Mouse (Mus musculus): Measurements from ENCODE around the gene Swi5.

DNA sequence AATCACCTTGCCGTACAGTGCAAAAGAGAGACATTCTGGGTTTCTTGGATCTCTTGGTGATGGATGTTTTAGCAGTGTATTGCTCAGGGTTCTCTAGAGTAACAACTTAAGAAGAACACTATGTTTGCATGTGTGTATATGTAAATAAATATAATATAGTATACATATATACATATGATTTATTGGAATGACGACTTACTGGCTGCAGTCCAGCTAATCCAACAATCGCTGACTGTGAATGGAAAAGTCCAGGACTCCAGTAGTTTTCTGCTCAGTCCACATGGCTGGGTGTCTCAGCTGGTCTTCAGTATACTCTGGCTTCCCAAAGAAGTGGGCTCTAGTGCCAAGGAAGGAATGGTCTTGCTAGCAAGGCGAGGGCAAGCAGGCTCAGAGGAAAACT is 50.3 kb downstream of the Swi5 start:
- TF ChIP-seq CTCF (IDR thresholded peaks at IDR 0.05; ENCODE audit: extremely low read depth, insufficient read length, insufficient replicate concordance, low read depth, low read length), result no peak
- no peak for TF ChIP-seq POLR2A (IDR thresholded peaks at IDR 0.05; ENCODE audit: low read depth, low read length)

Measured in small intestine, adult 2 months (tissue).